Mouse (Mus musculus) megakaryocyte, embryonic 14.5 days (primary cell): Measurements from ENCODE around the gene Ulk3.

ENCODE experiments used
- FLI1 ChIP-seq: IDR thresholded peaks from 2 replicates; pipeline ENCODE4 v1.6.1; 2012; ENCODE audit warnings: low read length, inconsistent platforms, mixed read lengths
- GATA1 ChIP-seq: IDR thresholded peaks from 3 replicates; pipeline ENCODE4 v1.6.1; 2012; ENCODE audit warnings: mixed read lengths, low read length, inconsistent platforms, borderline replicate concordance

GRCm38 (mm10) chr9:57568500-57568899 lies 20.8 kb upstream of the Ulk3 start:
- TF ChIP-seq GATA1, result no peak
- no peak for TF ChIP-seq FLI1
